Mouse (Mus musculus): Measurements from ENCODE around the gene Apol9b.

DNA sequence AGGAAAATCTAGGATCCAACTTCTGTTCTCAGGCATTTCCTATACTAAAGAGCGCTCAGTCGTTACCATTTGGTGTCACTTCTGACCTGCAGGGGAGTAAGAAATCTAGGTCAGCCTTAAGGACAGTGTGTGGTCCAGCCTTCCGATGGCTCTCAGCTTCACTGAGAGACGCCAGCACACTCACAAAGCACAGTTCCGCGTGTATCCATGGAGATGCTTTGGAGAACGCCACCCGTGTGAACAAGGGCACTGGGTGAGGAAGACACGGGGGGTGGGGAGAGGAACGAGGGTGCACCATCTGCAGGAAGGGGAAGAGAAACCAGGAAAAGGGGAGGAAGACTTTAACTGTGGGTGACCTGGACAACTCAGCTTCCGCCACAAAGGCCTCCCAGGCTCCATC, 23.6 kb downstream of the Apol9b start:
- TF ChIP-seq GABPA (IDR thresholded peaks at IDR 0.05; ENCODE audit: low read depth, low read length) = no peak
- no peak for TF ChIP-seq CTCF (IDR thresholded peaks at IDR 0.05 in 2 of 3, conservative IDR thresholded peaks at IDR 0.05 in 1 of 3; ENCODE audit: control insufficient read depth in 1 of 3, insufficient read depth in 1 of 3, low read depth in 2 of 3, low read length in 3 of 3, poor library complexity in 1 of 3, severe bottlenecking in 1 of 3)
- TF ChIP-seq TBP (IDR thresholded peaks at IDR 0.05; ENCODE audit: low read depth, low read length) = no peak
- TF ChIP-seq POLR2A (IDR thresholded peaks at IDR 0.05; ENCODE audit: control insufficient read depth in 1 of 2, insufficient read depth in 1 of 2, low read depth in 1 of 2, low read length in 2 of 2, poor library complexity in 1 of 2) = no peak
- no peak for TF ChIP-seq TAL1 (IDR thresholded peaks at IDR 0.05; ENCODE audit: low read length)
- no peak for TF ChIP-seq JUND (IDR thresholded peaks at IDR 0.05; ENCODE audit: low read depth, low read length)
- TF ChIP-seq SIN3A (IDR thresholded peaks at IDR 0.05; ENCODE audit: low read length) = no peak
- TF ChIP-seq MYC (IDR thresholded peaks at IDR 0.05; ENCODE audit: low read depth, low read length) = no peak
- TF ChIP-seq GATA1 (IDR thresholded peaks at IDR 0.05; ENCODE audit: low read depth, low read length) = no peak
- TF ChIP-seq SMC3 (IDR thresholded peaks at IDR 0.05; ENCODE audit: low read depth, low read length) = no peak
- TF ChIP-seq ELF1 (IDR thresholded peaks at IDR 0.05; ENCODE audit: low read depth, low read length) = no peak
- no peak for TF ChIP-seq USF2 (IDR thresholded peaks at IDR 0.05; ENCODE audit: borderline replicate concordance in 1 of 2, insufficient read depth in 1 of 2, low read depth in 1 of 2, low read length in 2 of 2)
- no peak for TF ChIP-seq HCFC1 (IDR thresholded peaks at IDR 0.05; ENCODE audit: low read depth, low read length)
- no peak for TF ChIP-seq EP300 (IDR thresholded peaks at IDR 0.05; ENCODE audit: low read depth in 1 of 2, low read length in 2 of 2)

Data from MEL (cell line).